Mouse (Mus musculus): ENCODE measurements around the gene Mgp.

- TF ChIP-seq CTCF (IDR thresholded peaks at IDR 0.05; ENCODE audit: borderline replicate concordance, insufficient read depth, low read depth, low read length) (no peak), POLR2A (IDR thresholded peaks at IDR 0.05; ENCODE audit: borderline replicate concordance, insufficient read depth, low read length) (no peak)
Measured at GRCm38 (mm10) chr6:136852348-136852747, 23.3 kb downstream of the Mgp start.

Data from cerebellum, adult 2 months (tissue).